Mouse (Mus musculus) heart, postnatal 14 days (tissue): ENCODE measurements around the gene Ctnna3. TPM values are rescaled to one million over a fixed set of nuclear protein-coding genes. Genes with fewer than 3 reads are reported as not detected.
A peak's percentile ranks its signal among the peaks of the same experiment; 100 is the strongest.
"Not testable (repeated sequence)": the region's sequence is repeated elsewhere in the genome, so short reads cannot be mapped to it uniquely, and the experiment has no call there.

Experiments
- DNase-seq, 2 experiments: peaks; one replicate each; pipeline ENCODE4 v3.0.0; 2021 to 2022
- intact Hi-C: fragments of 180-260 bp; cut with DNase I; formaldehyde crosslinking; loops from one replicate; pipeline ENCODE4 v1.15.1; 2025
- total RNA-seq, 2 experiments: library from RNA; stranded (reverse); gene quantifications; 2 replicates each; pipeline ENCODE4 v1.2.3; 2021

Gene Ctnna3
- total RNA-seq, 2 experiments from 2014 or later = 65.4 to 65.5 TPM

GRCm38 (mm10) chr10:63423591-63424474 is 6.1 kb upstream of the Ctnna3 start:
- intact Hi-C loops = loop anchor here (5.0 kb wide), 2 partner anchors 33 to 143 kb away; no protein-coding TSS in a partner anchor

GRCm38 (mm10) chr10:63424475-63424814 is 5.5 kb upstream of the Ctnna3 start:
- DNase-seq = peak; percentile 35 to 50
- intact Hi-C loops = loop anchor here (5.0 kb wide), 2 partner anchors 33 to 143 kb away; no protein-coding TSS in a partner anchor

More at GRCm38 (mm10) chr10:63423591-63424474, 6.1 kb upstream of the Ctnna3 start:
- no peak for DNase-seq

DNA sequence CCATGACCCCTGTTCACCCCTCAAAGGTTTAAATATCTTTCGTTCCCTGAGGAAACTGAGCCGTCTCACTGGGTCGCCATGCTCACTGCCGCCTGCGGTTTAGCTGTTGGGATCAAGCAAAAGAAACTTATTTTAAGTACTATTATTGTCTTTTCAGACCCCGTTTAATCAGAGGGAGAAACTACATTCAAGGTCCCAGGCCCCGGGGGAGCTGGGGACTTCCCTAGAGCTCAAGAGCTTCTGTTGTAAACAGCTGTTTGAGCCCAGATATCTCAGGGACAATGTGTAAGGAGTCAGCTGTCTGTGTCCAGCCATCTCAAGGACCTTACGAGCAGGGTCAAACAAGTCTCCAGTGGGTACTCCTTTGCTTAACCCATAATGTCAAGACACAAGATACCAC is 2.8 kb upstream of the Ctnna3 start:
- DNase-seq = no peak
- intact Hi-C loops = no loop called here

DNA sequence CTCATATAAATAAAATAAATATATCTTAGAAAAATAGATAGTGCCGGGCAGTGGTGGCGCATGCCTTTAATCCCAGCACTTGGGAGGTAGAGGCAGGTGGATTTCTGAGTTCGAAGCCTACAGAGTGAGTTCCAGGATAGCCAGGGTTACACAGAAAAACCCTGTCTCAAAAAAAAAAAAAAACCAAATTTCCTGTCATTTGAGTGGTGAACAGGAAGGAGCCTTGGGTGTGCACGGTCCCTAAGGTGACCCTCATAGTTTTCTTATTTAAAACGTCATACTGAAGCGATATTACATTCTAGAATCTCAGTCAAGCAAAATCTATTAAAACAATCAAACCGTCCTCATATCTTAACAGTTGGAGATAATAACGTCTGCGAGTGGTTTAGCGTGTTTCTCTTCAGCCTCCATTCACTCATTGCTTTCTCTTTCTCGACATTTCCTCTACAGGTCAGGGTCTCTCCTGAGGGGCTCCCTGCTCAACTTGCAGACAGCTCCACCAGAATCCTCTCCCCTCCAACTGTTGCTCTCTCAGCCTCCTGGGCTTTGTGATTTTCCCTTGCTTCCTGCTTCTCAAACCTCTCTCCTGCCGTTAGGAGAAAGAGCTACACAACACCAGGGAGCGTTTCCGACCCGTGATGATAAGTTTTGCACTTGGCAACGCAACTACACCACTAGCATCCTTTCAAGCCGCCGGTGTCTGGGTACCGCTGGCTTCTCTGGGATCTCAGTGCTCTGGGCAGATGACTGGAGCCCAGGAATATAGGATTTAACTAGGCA is 1.5 kb upstream of the Ctnna3 start:
- peak; percentile 16 to 34 for DNase-seq

GRCm38 (mm10) chr10:63429023-63429340 is 916 bp upstream of the Ctnna3 start:
- intact Hi-C loops = loop anchor here (2.0 kb wide), 1 partner anchor 48 kb away; no protein-coding TSS in a partner anchor
- peak in 1 of 2 experiments; percentile 10 for DNase-seq

More for the DNA sequence above, 1.5 kb upstream of the Ctnna3 start:
- intact Hi-C loops = loop anchor here (2.0 kb wide), 1 partner anchor 48 kb away; no protein-coding TSS in a partner anchor

DNA sequence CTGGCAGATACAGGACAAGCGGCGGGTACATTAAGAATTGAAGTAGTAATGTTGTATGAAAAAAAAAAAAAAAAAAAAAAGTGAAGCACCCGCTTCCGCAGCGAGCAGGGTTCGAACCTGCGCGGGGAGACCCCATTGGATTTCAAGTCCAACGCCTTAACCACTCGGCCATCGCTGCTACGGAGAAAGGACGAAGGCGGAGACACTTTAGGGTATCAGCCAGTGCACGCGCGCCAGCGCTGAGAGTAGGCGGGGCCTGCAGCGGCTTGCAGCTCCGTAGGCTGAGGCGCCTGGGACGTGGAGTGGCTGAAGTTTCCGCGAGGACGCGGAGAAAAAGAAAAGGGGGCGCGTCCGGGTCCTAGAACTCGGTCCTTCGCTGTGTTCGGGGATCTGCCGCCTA is 518 bp upstream of the Ctnna3 start:
- intact Hi-C loops = loop anchor here (2.0 kb wide), 1 partner anchor 47 kb away; no protein-coding TSS in a partner anchor
- peak; percentile 99 to 100 for DNase-seq

- intact Hi-C loops = no loop called here
- no peak for DNase-seq
Observed at GRCm38 (mm10) chr10:63431221-63431736, 1.4 kb downstream of the Ctnna3 start.

DNA sequence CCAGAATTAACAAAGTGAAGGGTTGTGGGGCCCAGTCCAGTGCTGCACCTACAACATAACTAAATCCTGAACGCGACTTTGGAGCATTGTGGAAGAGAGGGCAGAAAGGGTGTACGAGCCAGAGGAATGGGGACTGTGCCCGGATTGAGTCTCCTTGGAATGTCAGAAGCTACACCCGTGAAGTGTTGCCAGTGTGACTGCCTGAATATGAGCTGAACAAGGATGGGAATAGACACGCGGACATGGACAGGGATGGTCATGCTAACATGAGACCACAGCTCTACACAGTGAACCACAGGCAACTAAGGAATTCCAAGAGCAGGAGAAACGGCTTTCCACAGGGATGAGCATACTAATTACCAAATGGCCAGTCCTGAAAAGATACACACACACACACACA is 2.2 kb downstream of the Ctnna3 start:
- intact Hi-C loops = no loop called here

DNA sequence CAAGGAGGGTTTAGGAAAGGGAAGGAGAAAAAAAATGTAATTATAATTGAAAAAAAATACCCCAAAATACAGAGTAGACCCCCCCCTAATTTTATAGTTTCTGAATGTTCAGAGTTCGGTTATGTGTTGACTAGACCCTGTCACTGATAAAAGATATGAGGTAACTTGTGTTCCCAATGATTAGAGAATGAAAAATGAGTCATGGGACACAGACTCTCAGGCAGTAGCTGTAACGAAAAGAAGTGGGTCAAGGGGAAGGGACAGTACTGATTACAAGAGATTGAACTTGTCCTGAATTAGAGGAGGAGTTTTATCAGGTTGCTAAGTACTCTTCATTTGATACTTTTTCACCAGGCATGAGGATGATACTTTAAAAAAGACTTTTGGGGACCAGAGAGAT is 3.0 kb downstream of the Ctnna3 start:
- DNase-seq = no peak
- intact Hi-C loops = no loop called here

More for the DNA sequence above, 2.2 kb downstream of the Ctnna3 start:
- DNase-seq = no peak

GRCm38 (mm10) chr10:63438736-63439262 is 8.9 kb downstream of the Ctnna3 start:
- intact Hi-C loops = no loop called here
- no peak for DNase-seq

DNA sequence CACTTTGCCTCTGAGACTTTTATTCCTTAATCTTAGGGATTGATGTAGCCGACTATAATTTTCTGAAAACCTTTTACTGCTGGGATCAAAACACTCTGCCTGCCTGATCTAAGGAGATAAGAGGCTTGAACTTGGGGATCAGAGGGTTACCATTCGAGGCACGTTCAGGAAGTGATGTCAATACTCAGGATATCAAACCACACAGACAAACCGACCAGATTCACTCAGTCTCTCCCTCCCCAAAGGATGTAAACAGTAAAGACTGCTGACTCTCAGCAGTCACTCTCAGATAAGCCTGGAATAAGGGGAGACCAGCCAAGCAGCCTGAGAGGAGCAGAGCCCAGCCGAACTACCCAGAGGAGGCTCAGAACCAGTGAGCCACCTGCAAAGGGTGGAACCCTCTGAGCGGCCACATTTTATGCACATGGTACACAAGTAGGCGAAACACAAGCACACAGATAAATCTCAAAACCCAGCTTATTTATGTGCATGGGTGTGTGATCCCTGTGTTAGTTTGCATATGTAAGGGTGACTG is 9.9 kb downstream of the Ctnna3 start:
- no peak for DNase-seq

GRCm38 (mm10) chr10:63444602-63445387 is 14.9 kb downstream of the Ctnna3 start:
- DNase-seq, intact Hi-C loops: not testable (repeated sequence)

More for the DNA sequence above, 9.9 kb downstream of the Ctnna3 start:
- intact Hi-C loops = no loop called here

- no peak for DNase-seq
- intact Hi-C loops = no loop called here
Observed at GRCm38 (mm10) chr10:63453926-63454325, 24.0 kb downstream of the Ctnna3 start.

- no peak for DNase-seq
Observed at GRCm38 (mm10) chr10:63455110-63455878, 25.4 kb downstream of the Ctnna3 start.

GRCm38 (mm10) chr10:63457292-63458128 is 27.6 kb downstream of the Ctnna3 start:
- DNase-seq = peak; percentile 15 to 44
- intact Hi-C loops = loop anchor here (2.0 to 5.0 kb wide), 2 partner anchors 19 to 35 kb away; partner anchors contain the start of gene Gm7075

More at GRCm38 (mm10) chr10:63455110-63455878, 25.4 kb downstream of the Ctnna3 start:
- intact Hi-C loops = loop anchor here (5.0 kb wide), 1 partner anchor 33 kb away; the partner anchor contains the start of gene Gm7075

GRCm38 (mm10) chr10:63460935-63461334 is 31.0 kb downstream of the Ctnna3 start:
- intact Hi-C loops = no loop called here
- no peak for DNase-seq

DNA sequence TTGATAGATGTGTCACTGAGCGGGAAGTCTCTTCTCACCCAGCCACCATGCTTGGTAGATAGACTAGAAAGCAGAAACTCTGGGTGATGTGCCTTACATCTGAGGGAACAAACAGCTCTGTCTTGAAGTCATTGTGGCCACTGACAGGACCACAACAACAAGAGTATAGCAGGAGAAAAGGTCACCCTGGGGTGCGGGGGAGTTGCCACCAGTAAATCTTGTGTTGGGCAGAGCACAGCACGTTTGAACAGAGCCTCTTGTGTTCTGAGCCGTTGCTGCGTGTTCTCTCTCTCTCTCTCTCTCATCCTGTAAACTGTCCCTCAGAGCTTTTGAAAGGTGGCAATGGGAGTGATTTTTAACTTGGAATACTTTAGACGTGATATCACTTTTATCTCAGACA is 42.6 kb downstream of the Ctnna3 start:
- DNase-seq = no peak
- intact Hi-C loops = no loop called here
